Mouse (Mus musculus) stomach, postnatal 0 days (tissue): ENCODE data around the gene Platr17. TPM values are rescaled to one million over a fixed set of nuclear protein-coding genes. Genes with fewer than 3 reads are reported as not detected.

Experiments
- ATAC-seq: fragments of 200-750 bp; cut with Nextera tagmentation; 2 replicates; pipeline ENCODE4 v1.8.0; 2017; ENCODE audit not compliant: low FRiP score, low TSS enrichment
- DNase-seq: peaks from one replicate; pipeline ENCODE4 v3.0.0-alpha.2; 2016; ENCODE audit warnings: low spot score
- H3K27ac ChIP-seq: fragments of 300-500 bp; sonication (generic); replicated peaks from 2 replicates; pipeline ENCODE4 v1.5.1; 2014; ENCODE audit warnings: mild to moderate bottlenecking, control low read depth
- H3K27me3 ChIP-seq: fragments of 300-500 bp; sonication (generic); 2 replicates; pipeline ENCODE4 v1.6.1; 2014; ENCODE audit warnings: low read length; ENCODE audit not compliant: control insufficient read depth, insufficient read depth
- H3K36me3 ChIP-seq: fragments of 300-500 bp; sonication (generic); 2 replicates; pipeline ENCODE4 v1.6.1; 2014; ENCODE audit warnings: low read length, mixed read lengths; ENCODE audit not compliant: control insufficient read depth, insufficient read depth
- H3K4me1 ChIP-seq: fragments of 300-500 bp; sonication (generic); replicated peaks from 2 replicates; pipeline ENCODE4 v1.6.1; 2014; ENCODE audit warnings: antibody characterized with exemption; ENCODE audit not compliant: control insufficient read depth, insufficient read depth
- H3K4me2 ChIP-seq: fragments of 300-500 bp; sonication (generic); replicated peaks from 2 replicates; pipeline ENCODE4 v1.6.1; 2014; ENCODE audit warnings: low read depth, mild to moderate bottlenecking, control low read depth, moderate library complexity
- H3K4me3 ChIP-seq: fragments of 300-500 bp; sonication (generic); 2 replicates; pipeline ENCODE4 v1.5.1; 2014; ENCODE audit warnings: low read depth, low read length, control low read depth
- H3K9ac ChIP-seq: fragments of 300-500 bp; sonication (generic); 2 replicates; pipeline ENCODE4 v1.6.1; 2014; ENCODE audit warnings: mild to moderate bottlenecking, low read length, control low read depth, mixed read lengths
- H3K9me3 ChIP-seq: fragments of 300-500 bp; sonication (generic); 2 replicates; pipeline ENCODE4 v1.6.1; 2016; ENCODE audit warnings: low read length; ENCODE audit not compliant: control insufficient read depth
- CTCF ChIP-seq: IDR thresholded peaks from 2 replicates; pipeline ENCODE4 v1.5.1; 2016; ENCODE audit warnings: antibody characterized with exemption, low read depth, mild to moderate bottlenecking, moderate library complexity
- EP300 ChIP-seq: optimal IDR thresholded peaks from 2 replicates; pipeline ENCODE3; 2016; ENCODE audit warnings: antibody characterized with exemption
- WGBS: fragments of 180-500 bp; shearing (Covaris S2); extraction: QIAGEN DNeasy Blood & Tissue Kit; methylation state at CpG from one replicate; pipeline ENCODE4 v1.1.7; 2014; 5-methylcytosine and 5-hydroxymethylcytosine counted together
- polyA plus RNA-seq: library from polyadenylated mRNA; unstranded; fragments of >200 nt; fragmentation: Nextera tagmentation; extraction: Ambion mirVana; gene quantifications from 2 replicates; pipeline ENCODE4 v1.2.1, GENCODE M21; 2015

Gene Platr17
- polyA plus RNA-seq, 1 experiment from 2014 or later: 1.1 TPM

GRCm38 (mm10) chr17:33941381-33941780 is 36.4 kb downstream of the Platr17 start:
- ATAC-seq: no peak
- DNase-seq: no peak
- H3K4me3 ChIP-seq: peak overlapping the region; percentile 70
- H3K9me3 ChIP-seq: no peaks in the 10 kb centered on the region
- H3K36me3 ChIP-seq: peaks cover 4% of the 10 kb centered on the region
- H3K9ac ChIP-seq: peak overlapping the region; percentile 85
- H3K27ac ChIP-seq: no peak overlapping the region
- H3K4me1 ChIP-seq: peaks cover 6% of the 10 kb centered on the region; the same call in 1 of the 2 replicates
- 48% methylated on average over 19 of the region's 19 CpGs for WGBS
- no peak for TF ChIP-seq EP300
- TF ChIP-seq CTCF: no peak
- peak overlapping the region; percentile 92 for H3K4me2 ChIP-seq
- H3K27me3 ChIP-seq: no peaks in the 10 kb centered on the region

GRCm38 (mm10) chr17:33943454-33943853 is 38.5 kb downstream of the Platr17 start:
- DNase-seq (no peak), ATAC-seq (no peak)
- no peak overlapping the region for H3K27ac ChIP-seq
- H3K27me3 ChIP-seq: no peaks in the 10 kb centered on the region
- no peak overlapping the region for H3K4me2 ChIP-seq
- no peaks in the 10 kb centered on the region for H3K9me3 ChIP-seq
- peaks cover 7% of the 10 kb centered on the region for H3K36me3 ChIP-seq
- WGBS: 90% methylated on average over 15 of the region's 15 CpGs
- no peak overlapping the region for H3K4me3 ChIP-seq
- no peak overlapping the region for H3K9ac ChIP-seq
- TF ChIP-seq CTCF (no peak), EP300 (no peak)
- H3K4me1 ChIP-seq: peaks cover 6% of the 10 kb centered on the region; the same call in 1 of the 2 replicates

- H3K36me3 ChIP-seq: peaks cover 8% of the 10 kb centered on the region
- 84% methylated on average over 10 of the region's 10 CpGs for WGBS
- no peak for ATAC-seq
Observed at GRCm38 (mm10) chr17:33947430-33948089, 42.6 kb downstream of the Platr17 start.

GRCm38 (mm10) chr17:33948090-33948904 is 43.4 kb downstream of the Platr17 start:
- TF ChIP-seq EP300 (no peak), CTCF (no peak)
- Histone ChIP-seq H3K36me3 (peaks cover 16% of the 10 kb centered on the region), H3K9ac (no peak overlapping the region), H3K9me3 (no peaks in the 10 kb centered on the region), H3K27me3 (no peaks in the 10 kb centered on the region), H3K4me2 (no peak overlapping the region; the same call in 1 of the 2 replicates), H3K4me3 (no peak overlapping the region), H3K4me1 (peaks cover 4% of the 10 kb centered on the region), H3K27ac (no peak overlapping the region; the same call in 1 of the 2 replicates)
- ATAC-seq: no peak; the same call in 1 of the 2 replicates
- no peak for DNase-seq
- 82% methylated on average over 22 of the region's 22 CpGs for WGBS

More at GRCm38 (mm10) chr17:33947430-33948089, 42.6 kb downstream of the Platr17 start:
- Histone ChIP-seq H3K9ac (no peak overlapping the region), H3K4me3 (no peak overlapping the region), H3K4me2 (no peak overlapping the region), H3K27me3 (no peaks in the 10 kb centered on the region), H3K27ac (no peak overlapping the region), H3K4me1 (peaks cover 4% of the 10 kb centered on the region), H3K9me3 (no peaks in the 10 kb centered on the region)
- TF ChIP-seq EP300 (no peak), CTCF (no peak)
- no peak for DNase-seq

GRCm38 (mm10) chr17:33948905-33949537 is 44.1 kb downstream of the Platr17 start:
- TF ChIP-seq CTCF (no peak), EP300 (no peak)
- peak overlapping the region; percentile 87; the same call in 1 of the 2 replicates for H3K4me2 ChIP-seq
- H3K4me1 ChIP-seq: peaks cover 4% of the 10 kb centered on the region
- H3K9ac ChIP-seq: no peak overlapping the region
- H3K27ac ChIP-seq: peak overlapping the region; percentile 56; the same call in 1 of the 2 replicates
- DNase-seq: peak; percentile 78
- H3K4me3 ChIP-seq: no peak overlapping the region
- no peaks in the 10 kb centered on the region for H3K9me3 ChIP-seq
- WGBS: 75% methylated on average over 19 of the region's 19 CpGs
- ATAC-seq: peak; percentile 72
- H3K27me3 ChIP-seq: no peaks in the 10 kb centered on the region
- H3K36me3 ChIP-seq: peaks cover 16% of the 10 kb centered on the region
